Mouse (Mus musculus) embryonic facial prominence, embryonic 12.5 days (tissue): ENCODE measurements around the gene Gm17349. TPM values are rescaled to one million over a fixed set of nuclear protein-coding genes. Genes with fewer than 3 reads are reported as not detected.
A peak's percentile ranks its signal among the peaks of the same experiment; 100 is the strongest.
"Not testable (repeated sequence)": the region's sequence is repeated elsewhere in the genome, so short reads cannot be mapped to it uniquely, and the experiment has no call there.

ENCODE experiments used
- ATAC-seq: fragments of 200-750 bp; cut with Nextera tagmentation; 2 replicates; pipeline ENCODE4 v1.8.0; 2017; ENCODE audit not compliant: insufficient number of reproducible peaks, insufficient read depth, low FRiP score, low TSS enrichment
- H3K27ac ChIP-seq: fragments of 300-500 bp; sonication (generic); 2 replicates; pipeline ENCODE4 v1.5.1; 2016; ENCODE audit warnings: mild to moderate bottlenecking
- H3K27me3 ChIP-seq: fragments of 300-500 bp; sonication (generic); 2 replicates; pipeline ENCODE4 v1.6.1; 2016; ENCODE audit warnings: mild to moderate bottlenecking, moderate library complexity
- H3K36me3 ChIP-seq: fragments of 300-500 bp; sonication (generic); 2 replicates; pipeline ENCODE4 v1.6.1; 2016; ENCODE audit warnings: mild to moderate bottlenecking
- H3K4me1 ChIP-seq: fragments of 300-500 bp; sonication (generic); 2 replicates; pipeline ENCODE4 v1.6.1; 2016
- H3K4me2 ChIP-seq: fragments of 300-500 bp; sonication (generic); replicated peaks from 2 replicates; pipeline ENCODE4 v1.6.1; 2016; ENCODE audit warnings: mild to moderate bottlenecking, moderate library complexity
- H3K4me3 ChIP-seq: fragments of 300-500 bp; sonication (generic); 2 replicates; pipeline ENCODE4 v1.5.1; 2016; ENCODE audit warnings: mild to moderate bottlenecking
- H3K9ac ChIP-seq: fragments of 300-500 bp; sonication (generic); 2 replicates; pipeline ENCODE4 v1.6.1; 2016; ENCODE audit warnings: mild to moderate bottlenecking, moderate library complexity
- H3K9me3 ChIP-seq: fragments of 300-500 bp; sonication (generic); 2 replicates; pipeline ENCODE4 v1.6.1; 2016; ENCODE audit warnings: mild to moderate bottlenecking, moderate library complexity
- WGBS: fragments of 180-500 bp; shearing (Covaris S2); methylation state at CpG from one replicate; pipeline ENCODE4 v1.1.7; 2016; 5-methylcytosine and 5-hydroxymethylcytosine counted together
- polyA plus RNA-seq: library from polyadenylated mRNA; unstranded; fragments of >200 nt; fragmentation: Nextera tagmentation; extraction: Ambion mirVana; gene quantifications from 2 replicates; pipeline ENCODE4 v1.2.1, GENCODE M21; 2016

Gm17349 gene
- polyA plus RNA-seq = not detected in 2 replicates

DNA sequence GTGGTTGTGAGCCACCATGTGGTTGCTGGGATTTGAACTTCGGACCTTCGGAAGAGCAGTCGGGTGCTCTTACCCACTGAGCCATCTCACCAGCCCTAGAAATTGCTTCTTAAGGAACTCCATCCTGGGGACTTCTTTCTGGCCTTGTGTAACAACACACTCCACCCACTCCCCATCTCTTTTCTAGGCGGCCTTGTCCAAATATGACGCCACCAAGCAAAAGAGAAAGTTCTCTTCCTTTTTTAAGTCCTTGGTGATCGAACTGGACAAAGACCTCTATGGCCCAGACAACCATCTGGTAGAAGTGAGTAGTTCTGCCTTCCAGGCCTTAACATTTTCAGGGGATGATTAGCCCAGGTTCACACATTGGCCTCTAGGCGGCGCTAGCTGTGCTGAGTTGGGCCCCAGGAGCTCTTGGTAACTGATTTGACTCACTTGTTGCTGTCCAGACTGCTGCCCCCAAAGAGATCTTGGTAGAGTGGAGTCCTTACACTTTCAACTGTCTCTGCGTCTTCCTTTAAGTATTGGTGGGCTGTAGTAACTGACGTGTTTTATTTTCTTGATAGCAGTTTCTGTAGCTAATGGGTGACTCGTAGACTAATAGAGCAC is at the start of gene Gm17349:
Gene Gm17349 (minus strand): TSS at position 51 of the 609 bp plus-strand sequence.
- Histone ChIP-seq H3K4me3 (peak within 1 kb of the TSS; percentile 77; the same call in 1 of the 2 replicates), H3K36me3 (peaks cover 65% of the 10 kb centered on the region), H3K9me3 (no peaks in the 10 kb centered on the region), H3K27ac (peak within 1 kb of the TSS; percentile 46; the same call in 1 of the 2 replicates), H3K9ac (peak within 1 kb of the TSS; percentile 86), H3K27me3 (no peaks in the 10 kb centered on the region), H3K4me1 (peaks cover 24% of the 10 kb centered on the region), H3K4me2 (peak within 1 kb of the TSS; percentile 84)
- no peak for ATAC-seq
- whole genome bisulfite sequencing = 59% methylated on average over 11 of the region's 11 CpGs

DNA sequence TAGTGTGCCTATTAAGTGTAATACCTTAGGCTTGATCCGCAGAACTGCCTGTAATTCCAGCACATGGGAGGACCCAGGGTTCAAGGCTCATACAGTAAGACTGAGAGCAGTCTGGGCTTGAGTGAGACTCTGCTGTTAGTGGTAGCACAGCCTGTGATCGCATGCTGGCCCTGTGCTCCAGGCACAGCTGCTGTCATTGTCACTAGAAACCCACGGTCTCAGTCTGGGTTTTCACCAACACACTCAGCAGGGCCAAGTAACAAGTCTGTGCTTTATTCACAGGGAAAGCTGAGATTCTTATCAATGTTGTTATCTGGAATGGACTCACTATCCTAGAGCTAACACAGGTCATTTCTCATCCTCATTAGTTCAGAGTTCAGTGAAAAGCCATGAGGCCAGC is 48.9 kb upstream of the Gm17349 start:
- H3K9ac ChIP-seq = no peak overlapping the region
- ATAC-seq = no peak
- no peaks in the 10 kb centered on the region for H3K27me3 ChIP-seq
- 87% methylated on average over 3 of the region's 3 CpGs for WGBS
- H3K9me3 ChIP-seq = no peaks in the 10 kb centered on the region
- no peaks in the 10 kb centered on the region for H3K4me1 ChIP-seq
- H3K4me2 ChIP-seq = no peak overlapping the region
- H3K4me3 ChIP-seq = no peak overlapping the region
- H3K27ac ChIP-seq = no peak overlapping the region
- H3K36me3 ChIP-seq = peaks cover 8% of the 10 kb centered on the region; the same call in 1 of the 2 replicates

DNA sequence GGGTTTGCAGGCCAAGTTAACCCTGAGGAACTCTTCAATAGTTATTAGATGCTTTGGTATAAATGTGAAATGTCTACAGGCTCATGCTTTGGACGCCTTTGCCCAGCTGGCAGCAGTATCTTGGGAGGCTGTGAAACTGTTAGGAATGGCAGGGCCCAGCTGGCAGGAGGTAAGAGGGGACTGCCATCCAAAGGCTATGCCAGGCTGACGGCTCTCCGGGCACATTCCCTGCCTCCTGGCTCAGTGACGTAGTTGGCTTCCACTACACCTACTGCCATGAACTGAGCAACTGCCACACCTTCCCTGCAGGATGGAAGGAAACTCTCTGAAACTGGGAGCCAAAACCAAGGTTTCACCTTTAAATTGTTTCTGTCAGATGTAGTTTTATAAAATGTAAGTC is 34.9 kb upstream of the Gm17349 start:
- Histone ChIP-seq H3K36me3 (peaks cover 85% of the 10 kb centered on the region), H3K9ac (no peak overlapping the region), H3K4me1 (no peaks in the 10 kb centered on the region), H3K9me3 (no peaks in the 10 kb centered on the region), H3K27ac (no peak overlapping the region), H3K4me3 (no peak overlapping the region), H3K4me2 (no peak overlapping the region), H3K27me3 (no peaks in the 10 kb centered on the region)
- WGBS = 92% methylated on average over 4 of the region's 4 CpGs
- ATAC-seq = no peak

DNA sequence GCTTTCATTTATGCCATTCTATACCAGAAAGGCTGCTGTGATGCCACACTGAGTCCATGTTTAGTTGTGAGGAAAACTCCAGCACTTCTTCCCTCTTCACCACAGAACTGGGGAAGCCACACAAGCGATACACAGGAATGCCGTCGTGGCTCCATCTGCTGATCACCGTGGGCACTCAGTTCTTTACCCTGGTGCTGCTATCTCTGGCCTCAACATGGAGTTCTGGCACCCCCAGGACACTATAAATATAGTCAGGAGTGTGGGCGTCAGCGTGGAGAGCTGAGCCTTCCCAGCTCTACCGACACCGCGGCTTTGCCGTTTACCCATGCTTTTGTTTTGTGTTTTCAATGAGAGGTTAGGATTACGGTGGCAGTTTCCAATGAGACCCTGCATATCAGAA is 31.4 kb upstream of the Gm17349 start:
- Histone ChIP-seq H3K36me3 (peaks cover 81% of the 10 kb centered on the region), H3K9ac (no peak overlapping the region), H3K27ac (no peak overlapping the region), H3K4me1 (no peaks in the 10 kb centered on the region), H3K4me3 (no peak overlapping the region), H3K4me2 (no peak overlapping the region), H3K27me3 (no peaks in the 10 kb centered on the region), H3K9me3 (no peaks in the 10 kb centered on the region)
- WGBS = 91% methylated on average over 11 of the region's 11 CpGs
- ATAC-seq = no peak

DNA sequence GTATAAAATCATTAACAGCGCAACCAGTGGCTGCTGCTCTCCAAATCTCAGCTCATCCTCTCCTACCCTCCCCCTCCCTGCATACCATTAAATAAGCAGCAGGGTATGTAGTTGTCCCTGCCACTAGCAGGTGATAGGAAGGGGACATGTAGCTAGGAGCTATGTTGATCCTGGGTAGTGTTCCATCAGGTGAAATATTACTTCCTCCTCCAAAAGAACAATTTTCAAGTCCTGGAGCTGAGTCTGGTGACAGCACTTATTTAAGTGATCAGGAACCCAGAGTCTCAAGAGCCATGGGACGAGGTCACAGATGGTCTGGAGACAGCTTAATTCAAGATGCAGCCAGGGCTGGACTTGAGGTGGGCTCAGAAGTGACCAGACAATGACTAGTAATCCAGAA is 30.3 kb upstream of the Gm17349 start:
- no peak for ATAC-seq

DNA sequence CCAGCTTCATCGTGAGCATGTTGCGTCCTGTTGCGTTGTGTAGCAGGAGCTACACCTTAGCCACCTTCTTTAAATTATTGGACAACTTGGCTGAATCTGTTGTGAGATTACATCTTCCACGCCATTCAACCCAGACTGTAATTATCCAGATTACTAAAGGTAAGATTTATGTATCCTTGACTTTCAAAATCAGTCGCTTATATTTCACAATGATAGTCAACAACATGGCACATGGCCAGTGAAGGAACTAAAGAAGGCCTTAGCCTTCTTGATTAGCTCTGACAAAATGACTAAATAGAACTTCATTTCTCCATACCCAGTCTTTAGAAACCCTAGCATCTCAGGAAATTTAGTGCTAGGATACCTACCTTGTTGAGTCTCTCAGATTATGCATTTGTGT is 27.9 kb upstream of the Gm17349 start:
- Histone ChIP-seq H3K27ac (no peak overlapping the region), H3K27me3 (no peaks in the 10 kb centered on the region), H3K9me3 (no peaks in the 10 kb centered on the region), H3K9ac (no peak overlapping the region), H3K4me1 (no peaks in the 10 kb centered on the region), H3K4me2 (no peak overlapping the region), H3K36me3 (peaks cover 65% of the 10 kb centered on the region), H3K4me3 (no peak overlapping the region)
- ATAC-seq = no peak
- 93% methylated on average over 5 of the region's 5 CpGs for WGBS

More for the DNA sequence above, 30.3 kb upstream of the Gm17349 start:
- H3K36me3 ChIP-seq = peaks cover 73% of the 10 kb centered on the region
- H3K9me3 ChIP-seq = no peaks in the 10 kb centered on the region
- no peak overlapping the region for H3K27ac ChIP-seq
- no peaks in the 10 kb centered on the region for H3K4me1 ChIP-seq
- no peaks in the 10 kb centered on the region for H3K27me3 ChIP-seq
- H3K9ac ChIP-seq = no peak overlapping the region
- H3K4me2 ChIP-seq = no peak overlapping the region
- no peak overlapping the region for H3K4me3 ChIP-seq
- 91% methylated on average over 2 of the region's 2 CpGs for WGBS

DNA sequence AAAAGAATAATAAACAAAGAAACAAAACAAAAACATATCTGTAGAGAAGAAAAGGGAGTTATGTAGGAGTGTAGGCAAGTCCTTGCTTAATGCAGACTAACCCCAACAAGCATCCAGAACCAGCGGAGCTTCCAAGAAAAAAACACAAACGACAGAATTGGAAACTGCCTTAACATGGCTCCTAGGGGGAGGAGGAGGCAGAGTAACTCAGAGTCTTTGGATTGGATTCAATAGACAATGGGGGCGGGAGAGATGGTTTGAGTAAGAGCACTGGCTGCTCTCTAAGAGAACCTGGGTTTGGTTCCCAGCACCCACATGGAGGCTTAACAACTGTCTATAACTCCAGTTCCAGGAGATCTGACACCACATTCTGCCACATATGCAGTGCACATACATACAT is 26.4 kb upstream of the Gm17349 start:
- Histone ChIP-seq H3K9ac (no peak overlapping the region), H3K4me2 (no peak overlapping the region), H3K36me3 (peaks cover 63% of the 10 kb centered on the region), H3K4me1 (peaks cover under 1% of the 10 kb centered on the region; the same call in 1 of the 2 replicates), H3K4me3 (no peak overlapping the region), H3K27ac (no peak overlapping the region), H3K9me3 (no peaks in the 10 kb centered on the region), H3K27me3 (no peaks in the 10 kb centered on the region)
- 87% methylated on average over 3 of the region's 3 CpGs for WGBS
- ATAC-seq = no peak

DNA sequence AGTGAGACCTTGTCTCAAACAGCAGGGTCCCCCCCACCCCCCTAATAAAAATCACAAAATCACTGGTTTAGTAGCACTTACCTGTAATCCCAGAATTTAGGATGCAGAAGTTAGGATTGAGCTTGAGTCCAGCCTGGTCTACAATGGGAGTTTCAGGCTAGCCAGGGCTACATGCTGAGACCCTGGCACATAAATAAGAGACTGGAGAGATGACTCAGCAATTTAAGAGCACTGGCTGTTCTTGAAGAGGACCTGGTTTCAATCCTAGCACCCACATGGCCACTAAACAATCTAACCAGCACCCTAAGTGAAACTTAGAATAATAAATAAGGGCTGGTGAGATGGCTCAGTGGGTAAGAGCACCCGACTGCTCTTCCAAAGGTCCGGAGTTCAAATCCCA is 25.9 kb upstream of the Gm17349 start:
- Histone ChIP-seq H3K4me1 (peaks cover 6% of the 10 kb centered on the region), H3K9me3 (no peaks in the 10 kb centered on the region), H3K4me2 (no peak overlapping the region), H3K9ac (no peak overlapping the region), H3K27me3 (no peaks in the 10 kb centered on the region), H3K36me3 (peaks cover 58% of the 10 kb centered on the region), H3K27ac (no peak overlapping the region), H3K4me3 (no peak overlapping the region)
- 97% methylated on average over 2 of the region's 2 CpGs for WGBS
- ATAC-seq = no peak

DNA sequence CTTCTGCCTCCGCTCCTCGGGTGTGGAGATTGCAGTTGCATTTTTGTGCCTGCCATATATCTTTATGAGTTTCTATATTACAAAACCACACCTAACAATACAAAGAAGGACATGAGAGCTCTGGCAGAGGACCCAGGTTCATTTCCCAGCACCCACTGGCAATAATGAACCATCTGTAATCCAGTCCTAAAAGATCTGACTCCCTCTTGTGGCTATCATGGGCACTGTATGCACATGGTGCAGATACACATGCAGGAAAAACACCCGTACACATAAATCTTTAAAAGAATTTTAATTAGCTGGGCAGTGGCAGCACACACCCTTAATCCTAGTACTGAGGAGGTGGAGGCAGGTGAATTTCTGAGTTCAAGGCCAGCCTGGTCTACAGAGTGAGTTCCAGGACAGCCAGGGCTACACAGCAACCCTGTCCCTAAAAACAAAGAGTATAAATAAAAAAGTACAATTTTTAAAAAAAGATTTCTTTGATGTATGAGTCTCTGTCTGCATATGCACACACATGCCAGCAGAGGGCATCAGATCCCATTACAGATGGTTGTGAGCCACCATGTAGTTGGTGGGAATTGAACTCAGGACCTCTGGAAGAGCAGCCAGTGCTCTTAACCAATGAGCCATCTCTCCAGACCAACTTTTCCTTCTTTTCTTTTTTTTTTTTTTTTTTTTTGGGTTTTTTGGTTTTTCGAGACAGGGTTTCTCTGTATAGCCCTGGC is 23.9 kb upstream of the Gm17349 start:
- Histone ChIP-seq H3K9me3 (no peaks in the 10 kb centered on the region), H3K9ac (no peak overlapping the region), H3K36me3 (peaks cover 40% of the 10 kb centered on the region), H3K27me3 (no peaks in the 10 kb centered on the region), H3K4me3 (no peak overlapping the region), H3K4me1 (peaks cover 15% of the 10 kb centered on the region), H3K27ac (no peak overlapping the region), H3K4me2 (no peak overlapping the region)
- ATAC-seq = no peak
- 91% methylated on average over 4 of the region's 4 CpGs for WGBS

DNA sequence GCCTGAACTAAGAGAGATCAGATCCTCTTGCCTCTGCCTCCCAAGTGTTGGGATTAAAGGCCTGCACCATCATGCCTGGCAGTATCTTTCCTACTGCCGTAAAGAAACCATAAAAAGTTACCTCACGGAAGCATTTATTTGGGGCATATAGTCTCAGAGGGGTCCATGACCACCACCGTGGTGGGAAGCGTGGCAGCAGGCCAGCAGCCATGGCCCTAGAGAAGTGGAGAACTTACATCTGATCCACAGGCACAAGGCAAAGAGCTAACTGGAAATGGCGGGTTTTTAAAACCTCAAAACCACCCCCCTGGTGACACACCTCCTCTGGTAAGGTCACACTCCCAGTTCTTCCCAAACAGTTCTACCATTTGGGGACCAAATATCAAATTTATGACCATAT is 22.9 kb upstream of the Gm17349 start:
- WGBS = 96% methylated on average over 5 of the region's 5 CpGs
- Histone ChIP-seq H3K27ac (no peak overlapping the region), H3K4me1 (peaks cover 25% of the 10 kb centered on the region), H3K27me3 (no peaks in the 10 kb centered on the region), H3K9me3 (no peaks in the 10 kb centered on the region), H3K4me2 (no peak overlapping the region), H3K9ac (no peak overlapping the region), H3K36me3 (peaks cover 36% of the 10 kb centered on the region), H3K4me3 (no peak overlapping the region)
- no peak for ATAC-seq

DNA sequence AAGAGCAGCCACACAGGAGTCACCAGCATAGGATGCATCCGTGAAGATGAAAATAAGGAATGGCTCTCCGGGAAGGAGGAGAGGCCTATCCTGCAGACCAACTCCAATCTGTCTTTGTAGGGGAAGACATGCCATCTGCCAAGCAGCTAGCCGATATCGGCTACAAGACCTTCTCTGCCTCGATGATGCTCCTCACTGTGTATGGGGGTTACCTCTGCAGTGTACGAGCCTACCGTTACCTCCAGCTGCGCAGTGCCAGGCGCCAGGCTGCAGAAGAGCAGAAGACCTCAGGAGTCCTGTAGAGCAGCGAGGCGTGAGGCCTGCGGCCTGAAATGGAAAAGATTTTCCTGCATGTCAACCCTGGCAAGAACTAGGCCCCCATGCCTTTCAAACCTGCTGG is 22.2 kb upstream of the Gm17349 start:
- Histone ChIP-seq H3K4me3 (no peak overlapping the region), H3K4me2 (no peak overlapping the region), H3K4me1 (peaks cover 29% of the 10 kb centered on the region), H3K27ac (no peak overlapping the region), H3K36me3 (peaks cover 30% of the 10 kb centered on the region), H3K9ac (no peak overlapping the region), H3K27me3 (no peaks in the 10 kb centered on the region), H3K9me3 (no peaks in the 10 kb centered on the region)
- no peak for ATAC-seq
- WGBS = 97% methylated on average over 12 of the region's 12 CpGs

DNA sequence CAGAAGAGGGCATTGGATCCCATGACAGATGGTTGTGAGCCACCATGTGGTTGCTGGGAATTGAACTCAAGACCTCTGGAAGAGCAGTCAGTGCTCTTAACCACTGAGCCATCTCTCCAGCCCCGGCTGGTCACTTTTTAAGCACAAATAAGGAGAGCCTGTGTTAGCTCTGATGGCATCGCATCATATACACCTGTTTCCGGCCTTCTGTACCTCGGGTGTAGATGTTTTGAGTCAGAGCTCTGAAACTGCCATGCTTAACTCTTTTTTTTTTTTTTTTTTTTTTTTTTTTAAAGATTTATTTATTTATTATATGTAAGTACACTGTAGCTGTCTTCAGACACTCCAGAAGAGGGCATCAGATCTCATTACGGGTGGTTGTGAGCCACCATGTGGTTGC is 21.7 kb upstream of the Gm17349 start:
- not testable (repeated sequence) for H3K27ac ChIP-seq, H3K9me3 ChIP-seq, H3K4me3 ChIP-seq, ATAC-seq, H3K9ac ChIP-seq, H3K27me3 ChIP-seq
- H3K36me3 ChIP-seq = peaks cover 30% of the 10 kb centered on the region
- peaks cover 29% of the 10 kb centered on the region for H3K4me1 ChIP-seq
- 0 out of 2 replicates have a peak overlapping the region, but pooled peaks have one; percentile 72 for H3K4me2 ChIP-seq
- 90% methylated on average over 4 of the region's 5 CpGs for WGBS
